Mouse (Mus musculus) ovary, adult 18-20 months (tissue): ENCODE measurements around the gene Nfkb2.

Source experiments
- DNase-seq: peaks from one replicate; pipeline ENCODE4 v3.0.0; 2022; ENCODE audit warnings: low spot score, mixed read lengths

Nfkb2 gene

GRCm38 (mm10) chr19:46308706-46309435 lies 4.8 kb downstream of the Nfkb2 start:
- DNase-seq, result peak; percentile 56

- peak; percentile 4 for DNase-seq
Measured at GRCm38 (mm10) chr19:46309651-46310305, 5.7 kb downstream of the Nfkb2 start.

GRCm38 (mm10) chr19:46310312-46310865 lies 6.3 kb downstream of the Nfkb2 start:
- DNase-seq, result peak; percentile 1

- peak; percentile 1 for DNase-seq
Measured at GRCm38 (mm10) chr19:46311341-46311740, 7.2 kb downstream of the Nfkb2 start.

GRCm38 (mm10) chr19:46312566-46312965 lies 8.4 kb downstream of the Nfkb2 start:
- peak; percentile 1 for DNase-seq

GRCm38 (mm10) chr19:46313116-46313515 lies 9.0 kb downstream of the Nfkb2 start:
- DNase-seq, result no peak

- DNase-seq, result no peak
Measured at GRCm38 (mm10) chr19:46313591-46313990, 9.5 kb downstream of the Nfkb2 start.

- peak; percentile 5 for DNase-seq
Measured at GRCm38 (mm10) chr19:46314151-46314601, 10.1 kb downstream of the Nfkb2 start.

- peak; percentile 63 for DNase-seq
Measured at GRCm38 (mm10) chr19:46314872-46315742, 11.0 kb downstream of the Nfkb2 start.

- DNase-seq, result peak; percentile 2
Measured at GRCm38 (mm10) chr19:46315752-46316610, 11.9 kb downstream of the Nfkb2 start.

- DNase-seq, result peak; percentile 1
Measured at GRCm38 (mm10) chr19:46316846-46317545, 12.9 kb downstream of the Nfkb2 start.

GRCm38 (mm10) chr19:46317546-46317885 lies 13.4 kb downstream of the Nfkb2 start:
- peak; percentile 1 for DNase-seq

GRCm38 (mm10) chr19:46318031-46318471 lies 13.9 kb downstream of the Nfkb2 start:
- DNase-seq, result peak; percentile 55

- DNase-seq, result peak; percentile 74
Measured at GRCm38 (mm10) chr19:46318586-46319378, 14.7 kb downstream of the Nfkb2 start.

- DNase-seq, result no peak
Measured at GRCm38 (mm10) chr19:46320076-46320785, 16.1 kb downstream of the Nfkb2 start.

GRCm38 (mm10) chr19:46321101-46321943 lies 17.2 kb downstream of the Nfkb2 start:
- DNase-seq, result no peak

GRCm38 (mm10) chr19:46322144-46322995 lies 18.2 kb downstream of the Nfkb2 start:
- no peak for DNase-seq
